Mouse (Mus musculus) liver, embryonic 12.5 days (tissue): Measurements from ENCODE around the gene Pink1. TPM values are rescaled to one million over a fixed set of nuclear protein-coding genes. Genes with fewer than 3 reads are reported as not detected.
A peak's percentile ranks its signal among the peaks of the same experiment; 100 is the strongest.

ENCODE experiments used
- ATAC-seq: fragments of 200-750 bp; cut with Nextera tagmentation; 2 replicates; pipeline ENCODE4 v1.8.0; 2017; ENCODE audit warnings: moderate number of reproducible peaks, mild to moderate bottlenecking, moderate library complexity
- H3K27ac ChIP-seq: fragments of 300-500 bp; sonication (generic); 2 replicates; pipeline ENCODE4 v1.5.1; 2016; ENCODE audit warnings: mild to moderate bottlenecking
- H3K27me3 ChIP-seq: fragments of 300-500 bp; sonication (generic); replicated peaks from 2 replicates; pipeline ENCODE4 v1.6.1; 2016; ENCODE audit warnings: mild to moderate bottlenecking, moderate library complexity
- H3K36me3 ChIP-seq: fragments of 300-500 bp; sonication (generic); 2 replicates; pipeline ENCODE4 v1.6.1; 2016; ENCODE audit warnings: mild to moderate bottlenecking, moderate library complexity
- H3K4me1 ChIP-seq: fragments of 300-500 bp; sonication (generic); 2 replicates; pipeline ENCODE4 v1.6.1; 2016
- H3K4me2 ChIP-seq: fragments of 300-500 bp; sonication (generic); 2 replicates; pipeline ENCODE4 v1.6.1; 2016; ENCODE audit warnings: mild to moderate bottlenecking, moderate library complexity
- H3K4me3 ChIP-seq: fragments of 300-500 bp; sonication (generic); 2 replicates; pipeline ENCODE4 v1.5.1; 2016; ENCODE audit warnings: mild to moderate bottlenecking, moderate library complexity
- H3K9ac ChIP-seq: fragments of 300-500 bp; sonication (generic); 2 replicates; pipeline ENCODE4 v1.6.1; 2016; ENCODE audit warnings: mild to moderate bottlenecking, moderate library complexity
- H3K9me3 ChIP-seq: fragments of 300-500 bp; sonication (generic); replicated peaks from 2 replicates; pipeline ENCODE4 v1.6.1; 2016; ENCODE audit warnings: mild to moderate bottlenecking, moderate library complexity
- WGBS: fragments of 180-500 bp; shearing (Covaris S2); methylation state at CpG from one replicate; pipeline ENCODE4 v1.1.7; 2016; ENCODE audit not compliant: insufficient replicate concordance; 5-methylcytosine and 5-hydroxymethylcytosine counted together
- polyA plus RNA-seq: library from polyadenylated mRNA; unstranded; fragments of >200 nt; fragmentation: Nextera tagmentation; extraction: Ambion mirVana; gene quantifications from 2 replicates; pipeline ENCODE4 v1.2.1, GENCODE M21; 2016

The Pink1 gene
- 28.8 and 30.2 TPM in 2 replicates for polyA plus RNA-seq

GRCm38 (mm10) chr4:138326077-138326695 lies at the start of gene Pink1:
TSS of gene Pink1 (minus strand) at chr4:138326307.
- peak within 1 kb of the TSS; percentile 97 for H3K27ac ChIP-seq
- peaks cover 33% of the 10 kb centered on the region for H3K4me1 ChIP-seq
- 2% methylated on average over 41 of the region's 41 CpGs for WGBS
- peaks cover 18% of the 10 kb centered on the region for H3K27me3 ChIP-seq
- ATAC-seq: peak; percentile 67
- no peaks in the 10 kb centered on the region for H3K36me3 ChIP-seq
- H3K4me3 ChIP-seq: peak within 1 kb of the TSS; percentile 78
- peak within 1 kb of the TSS; percentile 96 for H3K9ac ChIP-seq
- H3K9me3 ChIP-seq: no peaks in the 10 kb centered on the region
- H3K4me2 ChIP-seq: peak within 1 kb of the TSS; percentile 85

- no peak overlapping the region for H3K9ac ChIP-seq
- H3K4me3 ChIP-seq: no peak overlapping the region
- no peaks in the 10 kb centered on the region for H3K4me1 ChIP-seq
- no peaks in the 10 kb centered on the region for H3K9me3 ChIP-seq
- peaks cover 7% of the 10 kb centered on the region; the same call in 1 of the 2 replicates for H3K27me3 ChIP-seq
- H3K36me3 ChIP-seq: no peaks in the 10 kb centered on the region
- no peak overlapping the region for H3K4me2 ChIP-seq
- 65% methylated on average over 3 of the region's 3 CpGs for WGBS
- no peak overlapping the region for H3K27ac ChIP-seq
- no peak for ATAC-seq
Measured at GRCm38 (mm10) chr4:138375117-138375516, 49.0 kb upstream of the Pink1 start.

- Histone ChIP-seq H3K4me3 (no peak overlapping the region), H3K9me3 (no peaks in the 10 kb centered on the region), H3K4me2 (no peak overlapping the region), H3K27me3 (peaks cover 29% of the 10 kb centered on the region), H3K27ac (no peak overlapping the region), H3K4me1 (peaks cover 27% of the 10 kb centered on the region), H3K9ac (no peak overlapping the region), H3K36me3 (no peaks in the 10 kb centered on the region)
- no peak for ATAC-seq
- WGBS: 70% methylated on average over 5 of the region's 5 CpGs
Measured at GRCm38 (mm10) chr4:138370996-138371516, 44.9 kb upstream of the Pink1 start.

- Histone ChIP-seq H3K4me1 (peaks cover 27% of the 10 kb centered on the region), H3K27me3 (peaks cover 29% of the 10 kb centered on the region), H3K4me3 (no peak overlapping the region), H3K9me3 (no peaks in the 10 kb centered on the region), H3K4me2 (peak overlapping the region; percentile 75), H3K36me3 (no peaks in the 10 kb centered on the region), H3K9ac (no peak overlapping the region), H3K27ac (no peak overlapping the region)
- no peak for ATAC-seq
- WGBS: 33% methylated on average over 12 of the region's 12 CpGs
Measured at GRCm38 (mm10) chr4:138368498-138369260, 42.6 kb upstream of the Pink1 start.

- Histone ChIP-seq H3K9ac (peak within 1 kb of the TSS; percentile 52), H3K9me3 (no peaks in the 10 kb centered on the region), H3K4me1 (peaks cover 27% of the 10 kb centered on the region), H3K4me3 (peak within 1 kb of the TSS; percentile 53), H3K27me3 (peaks cover 33% of the 10 kb centered on the region), H3K4me2 (peak within 1 kb of the TSS; percentile 75), H3K27ac (no peak within 1 kb of the TSS), H3K36me3 (no peaks in the 10 kb centered on the region)
- whole genome bisulfite sequencing: 5% methylated on average over 33 of the region's 34 CpGs
- peak; percentile 79 for ATAC-seq
Measured at GRCm38 (mm10) chr4:138367641-138368497, 41.8 kb upstream of the Pink1 start, which contains the start of gene Cda. TSS of gene Cda (minus strand) at chr4:138367992.

GRCm38 (mm10) chr4:138366561-138366960 lies 40.5 kb upstream of the Pink1 start:
- WGBS: 51% methylated on average over 2 of the region's 2 CpGs
- Histone ChIP-seq H3K4me1 (peaks cover 27% of the 10 kb centered on the region), H3K9ac (no peak overlapping the region), H3K4me2 (peak overlapping the region; percentile 75; the same call in 1 of the 2 replicates), H3K4me3 (no peak overlapping the region), H3K9me3 (no peaks in the 10 kb centered on the region), H3K27ac (no peak overlapping the region), H3K27me3 (peaks cover 40% of the 10 kb centered on the region), H3K36me3 (no peaks in the 10 kb centered on the region)
- ATAC-seq: no peak

GRCm38 (mm10) chr4:138363511-138363910 lies 37.4 kb upstream of the Pink1 start:
- 59% methylated on average over 5 of the region's 5 CpGs for WGBS
- Histone ChIP-seq H3K27me3 (peaks cover 48% of the 10 kb centered on the region), H3K4me2 (no peak overlapping the region), H3K4me1 (peaks cover 20% of the 10 kb centered on the region), H3K9ac (no peak overlapping the region), H3K27ac (no peak overlapping the region), H3K9me3 (no peaks in the 10 kb centered on the region), H3K36me3 (no peaks in the 10 kb centered on the region), H3K4me3 (no peak overlapping the region)
- ATAC-seq: no peak

- Histone ChIP-seq H3K27ac (no peak overlapping the region), H3K4me1 (peaks cover 14% of the 10 kb centered on the region), H3K36me3 (no peaks in the 10 kb centered on the region), H3K27me3 (peaks cover 42% of the 10 kb centered on the region), H3K9me3 (no peaks in the 10 kb centered on the region), H3K4me3 (no peak overlapping the region), H3K9ac (no peak overlapping the region), H3K4me2 (no peak overlapping the region)
- 61% methylated on average over 7 of the region's 7 CpGs for WGBS
- ATAC-seq: no peak
Measured at GRCm38 (mm10) chr4:138362883-138363282, 36.8 kb upstream of the Pink1 start.

GRCm38 (mm10) chr4:138361370-138361821 lies 35.3 kb upstream of the Pink1 start:
- 0 out of 2 replicates have a peak, but pooled peaks cover 3% of the 10 kb centered on the region for H3K4me1 ChIP-seq
- no peak overlapping the region for H3K4me2 ChIP-seq
- no peak overlapping the region for H3K4me3 ChIP-seq
- no peak overlapping the region for H3K9ac ChIP-seq
- H3K27ac ChIP-seq: no peak overlapping the region
- WGBS: 30% methylated on average over 11 of the region's 11 CpGs
- ATAC-seq: no peak
- H3K9me3 ChIP-seq: no peaks in the 10 kb centered on the region
- H3K36me3 ChIP-seq: no peaks in the 10 kb centered on the region
- H3K27me3 ChIP-seq: peaks cover 27% of the 10 kb centered on the region

GRCm38 (mm10) chr4:138358176-138358575 lies 32.1 kb upstream of the Pink1 start:
- H3K9ac ChIP-seq: no peak overlapping the region
- H3K4me2 ChIP-seq: no peak overlapping the region
- H3K4me1 ChIP-seq: no peaks in the 10 kb centered on the region
- no peak for ATAC-seq
- WGBS: 45% methylated on average over 3 of the region's 3 CpGs
- no peak overlapping the region for H3K4me3 ChIP-seq
- H3K9me3 ChIP-seq: no peaks in the 10 kb centered on the region
- no peak overlapping the region for H3K27ac ChIP-seq
- no peaks in the 10 kb centered on the region for H3K36me3 ChIP-seq
- H3K27me3 ChIP-seq: peaks cover 26% of the 10 kb centered on the region

GRCm38 (mm10) chr4:138356551-138356950 lies 30.4 kb upstream of the Pink1 start:
- H3K36me3 ChIP-seq: no peaks in the 10 kb centered on the region
- H3K27me3 ChIP-seq: peaks cover 16% of the 10 kb centered on the region
- no peak overlapping the region for H3K9ac ChIP-seq
- H3K4me1 ChIP-seq: no peaks in the 10 kb centered on the region
- H3K4me3 ChIP-seq: no peak overlapping the region
- H3K4me2 ChIP-seq: no peak overlapping the region
- H3K27ac ChIP-seq: no peak overlapping the region
- 87% methylated on average over 12 of the region's 12 CpGs for WGBS
- ATAC-seq: no peak
- H3K9me3 ChIP-seq: no peaks in the 10 kb centered on the region
